Mouse (Mus musculus) gastrocnemius, adult 2 months (tissue): Measurements from ENCODE around the gene Tmem109. TPM values are rescaled to one million over a fixed set of nuclear protein-coding genes. Genes with fewer than 3 reads are reported as not detected.

Experiments used
- DNase-seq: peaks from one replicate; pipeline ENCODE4 v3.0.0; 2022
- H3K27ac ChIP-seq: fragments of 200-600 bp; 2 replicates; pipeline ENCODE4 v1.8.1; 2022; ENCODE audit warnings: mild to moderate bottlenecking
- H3K4me3 ChIP-seq: fragments of 200-600 bp; 2 replicates; pipeline ENCODE4 v1.8.1; 2022; ENCODE audit warnings: mild to moderate bottlenecking, moderate library complexity
- CTCF ChIP-seq: fragments of 200-600 bp; IDR thresholded peaks from 2 replicates; pipeline ENCODE4 v1.8.1; 2022; ENCODE audit warnings: antibody characterized with exemption, mild to moderate bottlenecking, moderate library complexity
- intact Hi-C: fragments of 180-260 bp; cut with DNase I; formaldehyde crosslinking; loops from one replicate; pipeline ENCODE4 v1.15.1; 2025
- long read RNA-seq, 2 experiments: library from polyadenylated mRNA; stranded (forward); transcript quantifications; one replicate each; pipeline ENCODE4 v2.0.0; 2021
- total RNA-seq, 2 experiments: library from RNA; stranded (reverse); gene quantifications; 2 replicates each; pipeline ENCODE4 v1.2.3; 2021

The Tmem109 gene
- 100 to 1,000 TPM; 227 to 255 TPM for total RNA-seq
- long read RNA-seq, experiment 1, transcript Tmem109-205 (3 exons, 615 nt): minor isoform, 11 of 590 reads
- long read RNA-seq, experiment 1, transcript Tmem109-201 (4 exons, 2,188 nt): major isoform, 522 of 590 reads
- long read RNA-seq, experiment 1, transcript Tmem109-204 (4 exons, 839 nt): minor isoform, 20 of 590 reads
- long read RNA-seq, experiment 1, partial matches to known transcripts: 1 of 590 reads
- long read RNA-seq, experiment 1, other reads (novel, unspliced or antisense): 36 of 590 reads
- long read RNA-seq, experiment 2, transcript Tmem109-205 (3 exons, 615 nt): minor isoform, 9 of 469 reads
- long read RNA-seq, experiment 2, transcript Tmem109-204 (4 exons, 839 nt): minor isoform, 10 of 469 reads
- long read RNA-seq, experiment 2, transcript Tmem109-201 (4 exons, 2,188 nt): major isoform, 418 of 469 reads
- long read RNA-seq, experiment 2, partial matches to known transcripts: 1 of 469 reads
- long read RNA-seq, experiment 2, other reads (novel, unspliced or antisense): 31 of 469 reads

DNA sequence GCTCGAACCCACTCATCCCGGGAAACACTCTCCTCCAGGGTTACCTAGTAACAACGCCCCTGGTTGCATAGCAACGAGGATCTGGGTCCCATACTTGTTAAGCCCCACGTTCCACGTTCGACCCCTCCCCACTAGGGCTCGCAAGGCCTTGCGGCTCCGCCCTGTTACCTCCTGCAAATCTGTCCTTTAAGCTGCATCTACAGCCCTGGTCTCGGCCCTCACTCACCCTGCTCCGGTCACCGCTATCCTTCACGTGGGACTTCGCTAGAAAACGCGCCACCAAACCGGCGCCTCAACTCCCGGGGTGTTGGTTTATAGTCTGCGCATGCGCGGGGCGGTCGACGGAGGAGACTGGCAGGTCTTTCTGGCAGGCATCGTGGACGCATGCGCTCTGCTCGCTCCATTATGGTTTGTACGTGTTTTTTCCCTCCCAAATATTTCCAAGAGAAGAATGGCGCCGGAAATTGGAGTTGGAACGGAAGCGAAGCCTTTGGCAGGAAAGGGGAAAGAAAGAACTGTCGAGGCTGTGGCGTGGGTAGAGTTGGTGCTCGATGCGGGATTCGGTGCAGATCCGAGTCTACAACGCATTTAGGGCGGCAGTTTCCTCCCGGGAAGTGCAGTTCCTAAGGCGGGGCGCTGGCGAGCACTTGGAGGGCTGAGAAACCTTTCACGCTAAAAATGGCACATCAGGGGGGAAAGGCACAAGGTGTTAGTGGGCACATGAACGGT, at the start of gene Tmem109:
Gene Tmem109, minus strand, starts transcription at position 576 of the 729 bp plus-strand sequence.
- peak; percentile 43 for TF ChIP-seq CTCF
- DNase-seq: peak; percentile 97
- intact Hi-C loops: loop anchor here (1.0 kb wide), 1 partner anchor 14 kb away; the partner anchor contains the start of gene Prpf19
- Histone ChIP-seq H3K27ac (peak within 1 kb of the TSS; percentile 96), H3K4me3 (peak within 1 kb of the TSS; percentile 95)

DNA sequence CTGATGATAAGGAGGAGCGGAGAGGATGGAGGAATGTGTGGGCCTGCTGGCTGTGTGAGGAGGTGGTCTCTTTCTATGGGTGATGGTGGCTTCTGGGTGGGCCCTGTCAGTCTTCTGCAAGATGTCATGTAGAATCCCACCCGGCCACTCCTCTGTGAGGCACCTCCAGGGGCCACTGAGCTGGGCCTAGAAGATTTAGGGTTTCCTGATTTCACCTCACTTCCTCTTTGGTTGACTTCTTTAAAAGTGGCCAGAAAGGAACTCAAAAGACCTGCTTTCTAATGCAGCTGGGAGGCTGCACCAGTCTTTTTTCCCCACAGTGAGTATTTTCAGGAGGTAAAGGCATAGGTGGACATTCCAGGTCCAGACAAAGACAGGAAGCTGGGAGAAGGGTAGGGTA, 48.8 kb upstream of the Tmem109 start:
- H3K27ac ChIP-seq: no peak overlapping the region
- H3K4me3 ChIP-seq: no peak overlapping the region
- intact Hi-C loops: no loop called here
- TF ChIP-seq CTCF: no peak
- no peak for DNase-seq

DNA sequence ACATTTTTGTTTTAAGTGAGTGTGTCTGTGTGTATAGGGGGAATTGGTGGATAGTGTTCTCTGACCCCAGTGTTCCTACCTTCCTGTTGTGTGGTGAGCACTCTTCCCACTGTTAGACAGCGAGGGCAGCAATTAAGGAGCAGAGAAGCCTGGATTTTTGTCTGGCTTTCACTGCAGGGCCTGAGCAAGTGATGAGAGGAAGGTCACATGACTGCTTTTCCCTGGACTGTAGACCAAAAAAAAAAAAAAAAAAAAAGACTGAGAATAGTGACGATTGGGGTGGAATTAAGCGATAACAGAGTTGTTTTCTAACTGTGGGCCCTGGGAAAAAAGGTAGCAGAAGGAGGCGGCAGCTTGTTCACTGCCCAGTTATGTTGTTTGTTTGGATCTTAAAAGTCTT, 44.9 kb upstream of the Tmem109 start:
- H3K27ac ChIP-seq: peak overlapping the region; percentile 75
- no peak for TF ChIP-seq CTCF
- no peak for DNase-seq
- H3K4me3 ChIP-seq: peak overlapping the region; percentile 13
- intact Hi-C loops: no loop called here

DNA sequence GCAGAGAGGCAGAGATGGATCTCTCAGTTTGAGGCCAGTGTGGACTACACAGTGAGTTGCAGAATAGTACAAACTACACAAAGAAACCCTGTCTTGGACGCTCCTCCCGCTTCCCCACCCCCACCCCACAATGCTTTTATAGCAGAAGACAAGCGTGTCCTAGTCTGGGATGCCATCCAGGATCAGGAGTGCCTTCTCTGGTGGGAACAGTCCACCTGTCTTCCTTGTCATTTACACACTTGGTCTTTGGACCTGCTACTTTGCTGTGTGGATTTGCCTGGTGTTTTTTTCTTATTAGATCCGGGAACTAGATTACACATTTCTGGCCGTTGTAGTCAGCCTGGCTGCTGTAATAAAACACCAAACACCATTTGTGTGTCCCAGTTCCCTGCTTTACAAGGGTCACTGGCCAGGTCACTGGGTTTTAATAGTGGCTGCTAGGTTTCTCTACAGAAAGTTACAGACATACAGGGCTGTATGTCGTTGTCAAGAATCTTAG, 44.4 kb upstream of the Tmem109 start:
- TF ChIP-seq CTCF: no peak

DNA sequence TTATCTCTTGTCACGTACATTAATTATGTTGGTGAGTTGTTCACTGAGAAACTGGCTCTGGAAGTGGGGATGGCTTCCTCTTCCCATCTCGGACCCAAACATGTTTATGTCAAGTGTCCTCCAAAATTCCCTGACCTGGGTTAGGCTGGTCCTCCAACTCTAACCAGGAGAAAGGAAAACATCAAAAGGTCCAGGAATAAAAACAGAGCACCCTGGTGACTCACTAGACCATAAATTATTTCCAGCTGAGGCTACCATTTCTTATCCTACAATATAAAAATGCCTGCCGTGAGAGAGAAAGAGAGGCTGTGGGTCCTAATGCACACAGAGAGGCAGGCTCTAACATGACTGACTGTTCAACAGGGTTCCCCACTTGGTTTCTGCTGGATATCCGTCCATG, 42.4 kb upstream of the Tmem109 start:
- H3K4me3 ChIP-seq: no peak overlapping the region
- H3K27ac ChIP-seq: no peak overlapping the region
- DNase-seq: no peak
- no peak for TF ChIP-seq CTCF
- intact Hi-C loops: no loop called here

More for the DNA sequence above, 44.4 kb upstream of the Tmem109 start:
- DNase-seq: no peak
- H3K4me3 ChIP-seq: peak overlapping the region; percentile 13
- peak overlapping the region; percentile 75 for H3K27ac ChIP-seq
- intact Hi-C loops: no loop called here

DNA sequence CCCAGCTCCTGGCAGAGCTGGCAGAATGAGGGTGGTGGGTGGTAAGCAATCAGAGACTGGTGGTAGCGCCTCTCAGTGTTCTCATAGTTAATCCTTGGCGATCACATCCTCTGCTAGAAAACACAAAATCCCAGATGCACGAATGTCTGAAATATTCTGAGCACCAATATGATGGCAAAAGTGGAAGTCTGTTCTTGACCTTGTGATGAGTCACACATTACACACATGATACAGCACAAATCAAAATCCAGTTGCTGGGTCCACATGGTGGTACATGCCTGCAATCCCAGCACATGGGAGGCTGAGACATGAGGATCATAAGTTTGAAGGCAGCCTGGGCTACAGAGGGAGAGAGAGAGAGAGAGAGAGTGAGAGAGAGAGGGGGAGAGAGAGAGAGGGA, 39.3 kb upstream of the Tmem109 start:
- no peak overlapping the region for H3K4me3 ChIP-seq
- intact Hi-C loops: no loop called here
- no peak overlapping the region for H3K27ac ChIP-seq
- no peak for DNase-seq
- TF ChIP-seq CTCF: no peak

DNA sequence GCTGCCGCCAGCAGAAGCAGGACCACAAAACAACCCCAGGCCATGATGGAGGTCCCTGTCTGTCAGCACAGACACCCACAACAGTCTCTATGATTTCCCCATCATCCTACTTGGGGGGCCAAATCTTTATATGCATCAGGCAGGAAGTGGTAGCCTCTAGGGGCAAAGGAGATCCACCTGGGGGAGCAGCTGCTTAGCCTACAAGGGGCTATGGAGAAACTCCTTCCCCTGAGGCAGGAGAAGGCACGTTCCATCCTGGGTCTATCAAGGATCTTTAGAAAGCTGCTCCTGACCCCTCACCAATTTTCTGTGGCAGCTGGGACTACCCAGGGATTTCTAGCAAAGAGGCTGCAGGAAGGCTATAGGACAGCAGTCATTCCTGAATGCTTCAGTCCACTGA, 38.7 kb upstream of the Tmem109 start, which contains the start of gene Zp1:
Gene Zp1, minus strand, starts transcription at position 101 of the 400 bp plus-strand sequence.
- Histone ChIP-seq H3K27ac (no peak within 1 kb of the TSS), H3K4me3 (no peak within 1 kb of the TSS)
- no peak for TF ChIP-seq CTCF
- intact Hi-C loops: no loop called here
- no peak for DNase-seq

DNA sequence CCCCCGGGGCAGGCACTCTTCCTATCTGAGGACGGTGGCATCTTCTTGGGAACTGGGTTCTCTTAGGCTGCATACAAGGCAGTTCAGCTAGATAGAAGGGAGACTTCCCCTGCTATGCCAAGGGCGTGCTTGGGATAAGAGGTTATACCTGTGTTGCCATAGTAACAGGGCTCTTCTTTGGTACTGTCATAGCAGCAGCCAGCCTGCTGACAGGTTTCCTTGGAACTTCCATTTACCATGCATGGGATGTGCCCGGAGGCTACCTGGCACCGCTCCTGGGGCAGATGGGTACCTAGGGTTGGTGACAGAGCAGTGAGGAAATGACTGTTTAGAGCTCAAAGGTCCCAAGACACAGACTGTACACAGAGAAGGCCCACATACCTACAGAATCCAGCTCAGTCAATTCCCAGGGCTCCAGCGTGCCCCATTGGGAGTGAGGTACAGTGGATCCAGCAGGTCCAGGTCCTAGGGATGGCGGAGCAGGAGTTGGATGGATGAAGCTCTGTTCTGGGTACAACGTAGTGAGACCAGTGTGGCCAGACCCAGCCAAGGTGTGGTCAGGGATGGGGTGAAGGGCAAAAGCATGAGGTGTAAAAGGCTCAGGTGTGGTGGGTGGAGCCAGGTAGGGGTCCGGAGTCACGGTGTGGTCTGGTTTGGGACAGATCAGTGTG, 36.7 kb upstream of the Tmem109 start:
- TF ChIP-seq CTCF: no peak
- H3K4me3 ChIP-seq: no peak overlapping the region
- intact Hi-C loops: no loop called here
- no peak for DNase-seq
- no peak overlapping the region for H3K27ac ChIP-seq

DNA sequence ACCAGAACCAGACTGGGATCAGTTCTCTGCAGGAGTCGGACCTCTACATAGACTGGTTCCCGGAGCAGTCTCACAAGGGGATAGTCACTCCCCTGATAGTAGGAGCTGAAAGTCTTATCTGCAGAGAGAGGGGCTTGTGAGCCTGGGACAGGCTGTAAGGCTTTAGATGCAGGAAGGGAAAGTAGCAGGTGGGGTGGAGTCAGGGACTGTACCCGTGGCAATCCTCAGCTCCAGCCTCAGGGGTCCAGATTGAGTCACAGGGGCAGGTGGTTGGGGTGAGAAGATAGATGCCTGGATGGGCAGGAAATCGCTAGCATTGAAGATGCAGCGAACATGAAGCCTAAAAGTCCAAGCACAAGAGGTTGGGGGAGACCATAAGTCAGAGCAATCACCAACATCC, 34.7 kb upstream of the Tmem109 start:
- no peak for DNase-seq
- H3K4me3 ChIP-seq: no peak overlapping the region
- no peak for TF ChIP-seq CTCF
- intact Hi-C loops: no loop called here
- no peak overlapping the region for H3K27ac ChIP-seq

DNA sequence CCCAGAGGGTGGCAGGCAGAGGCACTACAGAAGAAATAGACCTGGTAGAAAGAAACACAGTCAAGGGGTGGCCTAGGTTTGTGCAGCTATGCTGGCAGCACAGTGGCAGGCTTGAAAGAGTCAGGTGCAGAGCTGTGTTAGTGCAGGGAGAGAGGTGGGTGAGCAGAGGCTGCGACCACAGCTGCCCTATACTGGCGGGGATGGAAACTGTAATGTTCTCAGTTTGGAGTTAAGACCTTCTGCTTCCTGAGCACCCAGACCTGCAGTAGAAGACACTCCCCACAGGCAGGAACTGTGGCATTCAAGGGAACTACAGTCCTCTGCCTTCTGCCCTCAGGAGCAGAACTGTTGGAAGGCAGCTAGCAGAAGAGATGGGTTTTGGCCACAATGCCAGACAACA, 33.1 kb upstream of the Tmem109 start:
- no peak for DNase-seq
- Histone ChIP-seq H3K4me3 (no peak overlapping the region), H3K27ac (peak overlapping the region; percentile 48; the same call in 1 of the 2 replicates)
- intact Hi-C loops: no loop called here
- TF ChIP-seq CTCF: no peak

DNA sequence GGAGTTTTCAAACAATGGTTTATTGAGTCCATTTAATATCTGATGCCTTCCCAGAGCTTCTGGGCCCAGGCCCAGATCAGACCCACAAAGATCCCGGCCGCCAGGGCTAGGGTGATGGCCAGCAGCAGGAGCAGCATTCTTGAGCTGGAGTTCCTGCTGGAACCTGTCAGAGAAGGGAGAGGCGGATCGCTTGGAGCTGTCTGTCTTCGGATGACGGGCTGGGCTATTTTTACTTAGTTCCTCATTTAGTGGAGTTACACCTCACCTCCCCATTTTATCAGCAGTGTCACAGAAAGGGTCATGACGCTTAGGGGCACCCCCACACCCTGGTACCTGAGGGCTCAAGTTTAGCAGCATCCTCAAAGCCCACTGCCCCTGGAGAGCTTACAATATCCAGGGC, 32.5 kb upstream of the Tmem109 start:
- Histone ChIP-seq H3K27ac (peak overlapping the region; percentile 48; the same call in 1 of the 2 replicates), H3K4me3 (no peak overlapping the region)
- intact Hi-C loops: no loop called here
- DNase-seq: peak; percentile 45
- no peak for TF ChIP-seq CTCF

DNA sequence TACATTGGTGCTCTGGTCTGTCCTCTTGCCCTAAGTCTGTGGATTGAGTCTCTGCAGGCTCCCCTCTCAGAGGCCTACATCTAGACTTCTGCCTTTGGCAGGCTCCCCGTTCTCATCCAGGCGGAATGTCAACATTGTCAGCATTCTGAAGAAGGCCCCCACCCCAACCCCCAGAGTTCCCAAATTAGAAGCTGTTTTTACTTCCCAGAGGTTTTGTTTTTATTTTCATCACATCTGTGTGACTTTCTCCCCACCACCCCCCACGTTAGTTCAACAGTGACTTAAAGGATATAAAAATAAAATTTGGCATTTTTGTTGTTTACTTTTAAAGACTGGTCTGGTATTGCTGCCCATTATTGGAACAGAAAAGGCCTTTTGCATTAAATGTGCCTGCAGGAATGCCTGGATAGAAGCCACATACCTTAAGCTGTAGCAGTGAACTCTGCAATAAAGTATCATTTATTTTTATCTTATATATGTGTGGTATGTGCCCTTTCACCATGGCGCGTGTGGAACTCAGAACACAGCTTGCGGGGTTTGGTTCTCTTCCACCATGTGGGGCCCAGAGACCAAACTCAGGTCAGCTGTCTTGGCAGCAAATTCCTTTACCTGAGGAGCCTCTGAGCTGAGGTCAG, 27.4 kb upstream of the Tmem109 start:
- H3K27ac ChIP-seq: peak overlapping the region; percentile 98
- no peak for TF ChIP-seq CTCF
- DNase-seq: no peak
- H3K4me3 ChIP-seq: no peak overlapping the region
- intact Hi-C loops: loop anchor here (2.0 kb wide), 1 partner anchor 50 kb away; no protein-coding TSS in a partner anchor
